Mouse (Mus musculus) heart, postnatal 10 days (tissue): Measurements from ENCODE around the gene Hrc. TPM values are rescaled to one million over a fixed set of nuclear protein-coding genes. Genes with fewer than 3 reads are reported as not detected.

Source experiments
- DNase-seq, 2 experiments: peaks; one replicate each; pipeline ENCODE4 v3.0.0; 2021
- intact Hi-C: fragments of 180-260 bp; cut with DNase I; formaldehyde crosslinking; loops from one replicate; pipeline ENCODE4 v1.15.1; 2025
- total RNA-seq, 2 experiments: library from RNA; stranded (reverse); gene quantifications; 2 replicates each; pipeline ENCODE4 v1.2.3; 2021

Hrc gene
- total RNA-seq: 100 to 1,000 TPM; 320 to 351 TPM

DNA sequence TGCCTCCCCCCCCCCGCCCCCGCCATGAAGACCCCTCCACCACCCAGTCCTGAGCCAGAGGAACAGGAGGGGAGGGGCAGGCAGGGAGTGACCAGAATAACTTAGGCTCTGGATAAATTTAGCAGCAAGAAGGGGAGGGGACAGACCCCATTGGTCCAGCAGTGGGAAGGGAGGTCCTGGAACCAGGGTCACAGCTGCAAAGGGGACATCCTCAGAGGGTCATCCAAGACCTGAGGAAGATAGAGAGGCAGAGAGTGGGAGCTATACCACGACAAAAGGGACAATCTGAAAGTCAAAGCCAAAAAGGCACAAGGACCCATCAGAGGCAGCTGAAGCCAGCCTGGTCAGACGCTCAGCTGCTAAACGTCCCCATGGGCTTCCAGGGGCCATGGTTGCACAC is at the start of gene Hrc:
Gene Hrc (plus strand): TSS at position 235 of the 400 bp plus-strand sequence.
- intact Hi-C loops: no loop called here
- peak; percentile 61 to 72 for DNase-seq

DNA sequence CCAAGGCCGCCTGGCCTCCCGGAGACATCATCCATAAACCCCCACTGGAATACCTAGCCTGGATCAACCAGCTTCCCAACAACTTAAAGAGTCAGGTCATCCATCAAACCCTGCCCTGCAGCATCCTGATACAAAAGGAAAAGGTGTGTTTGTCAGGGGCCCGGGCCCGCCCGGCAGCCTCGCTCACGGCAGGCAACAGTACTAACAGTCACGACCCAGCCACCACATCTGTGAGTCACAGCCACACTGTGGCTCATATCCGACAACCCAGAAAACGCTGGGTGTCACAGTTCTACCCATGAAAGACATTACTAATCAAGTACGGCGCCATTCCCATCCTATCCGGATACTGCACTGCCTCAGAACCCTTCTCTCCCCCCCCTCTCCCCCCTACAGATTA is 48.6 kb upstream of the Hrc start:
- intact Hi-C loops: no loop called here
- DNase-seq: no peak

DNA sequence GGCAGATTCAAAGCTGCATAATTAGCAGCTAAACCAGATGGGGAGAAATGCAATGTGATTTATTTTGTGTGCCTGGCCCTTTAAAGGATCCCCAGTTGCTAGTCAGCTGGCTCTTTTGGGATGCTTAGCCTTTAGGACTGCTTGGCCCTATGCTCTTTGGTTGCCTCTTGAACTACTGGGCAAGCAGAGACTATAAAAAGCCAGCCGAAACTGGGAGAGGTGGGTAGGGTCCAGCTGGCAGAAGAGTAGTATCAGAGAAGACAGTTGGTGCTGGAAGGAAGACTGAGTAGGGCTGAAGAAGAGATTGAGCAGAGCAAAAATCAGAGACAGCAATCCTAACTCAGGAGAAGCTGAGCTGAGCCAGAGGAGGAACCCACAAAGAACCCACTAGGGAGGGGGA is 38.5 kb upstream of the Hrc start:
- DNase-seq: no peak
- intact Hi-C loops: loop anchor here (5.0 kb wide), 2 partner anchors 49 to 214 kb away; no protein-coding TSS in a partner anchor

DNA sequence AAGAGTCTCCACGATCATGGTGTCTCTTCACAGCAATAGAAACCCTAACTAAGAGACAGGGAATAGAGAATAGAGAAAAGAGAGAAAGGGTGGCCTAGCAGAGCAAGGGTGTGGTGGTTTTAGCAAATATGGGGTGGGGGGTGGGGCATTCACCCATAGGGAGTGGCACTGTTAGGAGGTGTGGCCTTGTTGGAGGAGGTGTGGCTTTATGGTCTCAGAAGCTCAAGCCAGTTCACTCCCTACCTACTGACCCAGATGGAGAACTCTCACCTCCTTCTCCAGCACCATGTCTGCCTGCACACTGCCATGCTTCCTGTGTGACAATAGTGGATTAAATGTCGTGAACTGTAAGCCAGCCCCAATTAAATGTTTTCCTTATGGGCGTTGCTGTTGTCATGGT is 37.5 kb upstream of the Hrc start:
- DNase-seq: no peak
- intact Hi-C loops: loop anchor here (5.0 kb wide), 2 partner anchors 50 to 215 kb away; no protein-coding TSS in a partner anchor

DNA sequence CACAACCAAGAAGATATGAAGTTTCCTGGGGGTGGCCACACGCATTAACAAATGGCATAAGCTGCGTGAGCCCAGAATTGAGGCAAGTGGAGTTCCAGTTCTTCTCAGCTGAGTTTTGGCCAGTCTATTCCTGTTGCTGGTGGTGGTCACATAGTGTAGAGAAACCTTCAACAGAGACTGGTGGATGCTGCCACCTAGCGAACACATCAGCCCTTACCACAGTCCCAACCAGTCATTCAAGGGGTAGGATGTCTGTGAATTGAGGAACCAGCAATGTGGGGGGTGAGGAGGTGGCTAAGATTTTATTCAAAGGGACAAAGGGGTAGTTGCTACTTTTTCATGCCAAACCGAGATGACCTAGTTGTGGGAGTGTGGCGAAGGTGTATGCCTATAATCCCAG is 35.3 kb upstream of the Hrc start:
- intact Hi-C loops: loop anchor here (2.0 to 5.0 kb wide), 6 partner anchors 25 to 217 kb away; partner anchors contain the start of genes Slc17a7 and Snrnp70
- DNase-seq: peak; percentile 70 to 82

DNA sequence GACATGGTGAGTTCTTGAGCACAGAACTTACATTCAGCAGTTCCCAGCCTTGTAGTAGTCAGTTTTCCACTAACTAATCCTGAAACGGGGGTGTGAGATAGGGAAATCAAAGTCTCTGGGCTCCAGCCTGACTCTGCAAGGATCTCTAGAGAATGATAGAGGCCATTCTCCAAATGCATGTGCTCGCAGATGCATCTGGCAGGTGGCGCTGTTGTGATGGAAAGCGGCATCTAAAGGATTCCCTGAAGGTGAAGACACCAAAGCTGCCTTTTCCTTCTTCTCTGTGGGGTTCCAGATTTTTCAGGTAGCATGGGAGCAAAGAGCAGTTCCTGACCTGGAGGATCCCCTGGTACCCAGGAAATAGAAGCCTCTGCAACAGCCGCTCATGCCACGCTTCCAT is 34.8 kb upstream of the Hrc start:
- intact Hi-C loops: loop anchor here (2.0 to 5.0 kb wide), 2 partner anchors 95 to 147 kb away; partner anchors contain the start of gene Snrnp70
- peak; percentile 74 to 82 for DNase-seq

DNA sequence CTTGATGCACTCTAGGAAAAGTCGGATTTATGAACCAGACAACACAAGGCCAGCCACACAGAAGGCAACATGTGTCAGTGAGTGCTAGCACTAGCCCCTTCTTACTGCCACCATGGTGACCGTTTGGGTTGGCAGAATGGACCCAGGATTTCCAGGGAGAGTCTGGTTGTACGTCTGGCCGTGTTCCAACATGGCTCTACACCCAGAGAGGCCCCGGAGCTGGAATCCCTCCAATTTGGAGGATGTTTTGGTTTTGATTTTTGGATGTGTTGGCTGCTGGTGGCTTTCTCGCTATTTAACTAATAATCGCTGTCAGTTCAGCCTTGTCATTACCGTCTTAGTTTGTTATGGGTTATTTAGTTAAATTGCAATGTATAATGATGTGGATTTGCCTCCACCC is 32.5 kb upstream of the Hrc start:
- no peak for DNase-seq
- intact Hi-C loops: loop anchor here (5.0 kb wide), 1 partner anchor 145 kb away; no protein-coding TSS in a partner anchor

DNA sequence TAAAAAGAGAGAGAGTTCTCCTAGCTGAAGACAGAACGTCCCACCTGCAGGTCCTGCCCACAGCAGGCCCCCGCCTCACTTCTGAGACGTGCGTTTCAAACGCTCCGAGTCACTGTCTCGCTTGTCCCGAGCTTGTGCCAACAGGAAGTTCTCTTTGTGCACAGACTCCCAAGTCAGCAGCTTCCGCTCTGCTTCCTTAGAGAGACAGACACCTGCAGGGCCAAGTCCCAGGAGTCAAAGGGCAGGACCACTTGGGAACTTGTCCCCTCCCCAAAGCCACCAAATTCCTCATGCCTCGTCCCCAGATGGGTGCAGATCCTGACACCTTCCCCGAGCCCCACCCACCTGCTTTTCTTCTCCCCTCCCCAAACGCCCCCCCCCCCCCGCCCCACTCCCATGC is 30.2 kb upstream of the Hrc start:
- no peak for DNase-seq
- intact Hi-C loops: loop anchor here (5.0 kb wide), 1 partner anchor 142 kb away; no protein-coding TSS in a partner anchor

DNA sequence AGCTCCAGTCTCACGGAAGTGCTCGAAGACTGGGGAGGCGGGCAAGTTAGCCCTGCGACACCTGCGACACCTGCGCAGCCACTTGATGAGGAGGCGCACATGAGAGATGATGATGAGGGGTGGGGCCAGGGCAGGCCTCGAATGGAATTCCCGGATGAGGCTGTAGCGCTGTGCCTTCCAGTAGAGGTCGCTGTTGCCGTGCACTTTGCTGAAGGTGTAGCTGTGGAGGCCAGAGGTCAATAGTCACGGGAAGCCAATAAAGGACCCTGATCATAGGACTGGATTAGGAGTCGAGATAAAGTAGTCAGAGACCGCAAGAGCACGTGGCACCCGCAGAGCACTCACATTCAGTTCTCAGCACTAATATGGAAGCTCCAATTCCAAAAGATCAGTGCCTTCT is 29.8 kb upstream of the Hrc start:
- intact Hi-C loops: no loop called here
- DNase-seq: peak; percentile 38 to 79

DNA sequence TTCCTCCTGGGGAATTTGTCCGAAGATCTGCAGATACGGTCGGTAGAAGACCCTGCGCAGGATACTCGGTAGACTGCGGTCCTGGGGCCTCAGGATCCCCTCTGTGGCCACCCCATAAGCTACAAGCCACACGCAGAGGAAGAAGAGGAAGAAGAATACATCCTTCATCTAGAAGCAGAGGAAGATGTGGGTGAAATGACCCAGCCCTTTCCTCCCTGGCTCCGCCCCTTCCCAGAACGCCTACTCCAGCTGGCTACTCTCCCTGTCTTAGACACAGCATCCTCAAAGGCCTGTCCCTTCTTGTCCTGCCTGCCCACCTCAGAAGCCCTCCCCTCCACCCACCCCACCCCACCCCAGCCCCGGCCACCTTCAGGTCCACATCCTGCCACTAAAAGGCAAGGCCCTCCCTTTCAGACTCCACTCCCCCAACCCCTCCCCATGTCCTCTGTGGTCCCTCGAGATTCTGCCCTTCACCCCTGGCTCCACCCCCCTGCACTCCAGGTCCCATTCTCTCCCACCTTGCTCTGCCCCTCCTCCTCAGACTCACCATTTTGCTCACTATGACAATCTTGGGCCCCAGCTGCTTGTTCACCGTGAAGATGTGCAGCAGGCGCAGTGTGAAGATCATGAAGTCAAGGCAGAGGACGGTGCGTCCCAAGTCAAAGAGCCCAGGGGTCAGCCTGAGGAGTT is 26.4 kb upstream of the Hrc start:
- DNase-seq: no peak
- intact Hi-C loops: loop anchor here (2.0 kb wide), 1 partner anchor 32 kb away; no protein-coding TSS in a partner anchor

DNA sequence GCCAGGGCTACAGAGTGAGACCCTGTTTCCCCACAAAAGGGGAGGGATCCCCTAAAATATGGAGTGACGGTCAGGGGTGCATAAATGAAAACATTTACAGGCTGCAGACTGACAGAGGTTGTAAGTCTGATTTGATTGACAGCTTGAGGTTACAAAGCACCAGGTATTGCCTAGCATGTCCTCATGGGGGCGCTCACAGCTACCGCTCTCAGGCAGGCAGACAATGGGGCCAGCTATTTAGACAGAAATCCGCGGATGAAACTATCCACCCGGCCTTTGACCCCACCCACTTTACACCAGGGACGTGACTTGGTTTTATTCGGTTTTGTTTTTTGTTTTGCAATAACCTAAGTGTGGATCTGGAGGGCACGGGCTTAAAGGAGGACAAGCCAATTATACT is 25.6 kb upstream of the Hrc start:
- peak; percentile 51 to 75 for DNase-seq
- intact Hi-C loops: loop anchor here (2.0 kb wide), 1 partner anchor 31 kb away; no protein-coding TSS in a partner anchor

DNA sequence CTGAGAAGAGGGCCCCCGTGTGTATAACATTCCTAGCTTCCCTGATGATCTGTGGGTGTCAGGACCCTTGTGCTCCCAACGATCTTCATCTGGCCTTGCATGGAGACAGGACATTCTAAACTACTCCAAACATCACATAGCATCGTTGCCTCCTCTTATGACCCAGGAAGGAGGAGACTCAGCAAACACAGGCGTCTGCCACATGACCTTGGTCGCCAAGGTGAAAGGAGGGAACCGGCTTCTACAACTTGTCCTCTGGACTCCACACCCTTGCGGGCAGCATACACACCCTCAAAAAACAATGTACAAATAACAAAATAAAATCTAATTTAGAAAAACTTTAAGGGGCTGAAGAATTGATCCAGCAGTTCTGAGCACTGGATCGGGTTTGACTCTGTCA is 23.1 kb upstream of the Hrc start:
- intact Hi-C loops: no loop called here
- no peak for DNase-seq

DNA sequence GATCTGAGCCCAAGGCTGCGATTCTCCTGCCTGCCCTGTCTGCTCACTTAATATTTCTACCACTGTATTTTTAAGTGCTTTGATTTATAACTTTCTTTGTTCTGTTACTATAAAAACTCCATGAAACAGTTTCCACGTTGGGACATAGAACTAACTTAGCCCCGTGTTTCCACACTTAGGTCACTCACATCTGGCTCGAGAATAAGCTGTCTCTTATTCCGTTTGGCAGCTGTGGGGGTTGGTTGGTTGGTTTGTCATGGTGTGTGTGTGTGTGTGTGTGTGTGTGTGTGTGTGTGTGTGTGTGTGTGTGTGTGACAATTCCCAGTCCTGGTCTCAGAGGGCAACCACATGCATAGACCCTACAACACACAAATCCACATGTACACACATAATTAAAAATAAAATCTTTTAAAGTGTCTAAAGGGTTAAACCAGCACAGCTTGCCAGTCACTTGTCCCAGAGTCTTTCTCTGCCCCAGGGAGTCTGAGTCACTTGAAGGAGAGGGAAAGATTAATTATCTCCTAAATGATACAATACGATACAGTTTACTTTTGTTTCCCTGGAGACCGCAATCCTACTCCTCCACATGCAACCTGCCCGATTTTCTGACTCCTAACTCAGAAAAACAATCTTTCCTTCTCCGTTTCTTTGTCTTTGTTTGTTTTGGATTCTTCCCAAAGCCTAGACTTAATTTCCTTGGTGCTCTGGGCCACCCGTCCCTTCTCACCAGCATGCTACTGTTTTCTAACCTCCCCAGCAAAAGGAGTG is 22.2 kb upstream of the Hrc start:
- no peak for DNase-seq
- intact Hi-C loops: no loop called here

DNA sequence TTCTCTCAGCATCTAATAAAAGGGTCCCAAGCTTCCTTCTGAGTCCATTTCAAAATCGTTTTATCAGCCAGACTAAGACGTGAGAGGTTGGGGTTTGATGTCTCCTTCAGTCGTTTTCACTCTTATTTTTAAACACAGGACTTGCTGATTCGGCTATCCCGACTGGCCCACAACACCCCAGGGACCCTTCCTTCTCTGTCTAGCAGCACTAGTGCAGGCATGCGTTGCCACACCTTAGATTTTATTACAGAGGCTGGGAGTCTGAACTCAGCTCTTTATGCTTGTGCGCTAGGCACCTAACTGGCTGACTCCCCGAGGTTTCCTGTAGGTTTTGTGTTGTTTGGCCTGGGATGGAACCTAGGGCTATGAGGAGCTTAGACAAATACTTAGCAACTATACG is 21.6 kb upstream of the Hrc start:
- intact Hi-C loops: no loop called here
- DNase-seq: no peak

DNA sequence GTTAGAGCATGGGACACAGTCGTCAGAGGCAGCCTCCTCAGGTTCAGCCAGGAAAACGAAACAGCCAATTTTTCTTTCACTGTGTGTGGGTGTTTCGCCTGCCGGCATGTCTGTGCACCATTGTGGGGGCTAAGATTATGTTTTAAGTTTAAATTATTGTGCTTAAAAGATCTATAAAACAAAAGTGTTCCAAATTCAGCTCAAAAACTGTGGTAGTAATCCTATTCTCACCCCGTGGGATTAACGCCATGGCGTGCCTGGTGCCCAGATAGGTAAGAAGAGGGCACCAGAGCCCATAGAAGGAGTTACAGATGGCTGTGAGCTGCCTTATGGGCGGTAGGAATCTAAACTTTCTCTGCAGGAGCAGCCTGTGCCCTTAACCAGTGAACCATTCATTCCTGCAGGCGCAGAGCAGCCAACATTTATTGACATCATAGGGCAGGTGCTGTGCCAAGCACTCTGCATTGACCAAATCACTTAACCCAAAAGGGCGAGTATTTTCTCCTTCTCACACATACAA is 19.8 kb upstream of the Hrc start:
- no peak for DNase-seq
- intact Hi-C loops: no loop called here

DNA sequence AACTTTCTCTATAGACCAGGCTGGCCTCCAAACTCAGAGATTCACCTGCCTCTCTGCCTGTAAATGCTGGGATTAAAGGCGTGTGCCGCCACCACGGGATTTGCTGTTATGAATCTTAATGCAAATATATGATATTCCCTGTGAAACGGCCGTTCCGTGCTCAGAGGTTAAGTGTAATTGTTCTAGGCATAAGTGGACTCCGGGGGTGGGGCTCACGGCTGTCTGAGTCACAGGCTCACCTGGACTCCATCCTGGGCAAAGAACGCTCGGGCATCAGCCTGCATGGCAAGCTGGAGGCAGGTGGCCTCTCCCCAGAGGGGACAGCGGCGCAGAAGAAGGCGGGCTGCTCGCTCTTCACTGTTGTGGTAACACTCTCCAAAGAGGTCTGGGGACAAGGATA is 18.6 kb upstream of the Hrc start:
- no peak for DNase-seq
- intact Hi-C loops: no loop called here

DNA sequence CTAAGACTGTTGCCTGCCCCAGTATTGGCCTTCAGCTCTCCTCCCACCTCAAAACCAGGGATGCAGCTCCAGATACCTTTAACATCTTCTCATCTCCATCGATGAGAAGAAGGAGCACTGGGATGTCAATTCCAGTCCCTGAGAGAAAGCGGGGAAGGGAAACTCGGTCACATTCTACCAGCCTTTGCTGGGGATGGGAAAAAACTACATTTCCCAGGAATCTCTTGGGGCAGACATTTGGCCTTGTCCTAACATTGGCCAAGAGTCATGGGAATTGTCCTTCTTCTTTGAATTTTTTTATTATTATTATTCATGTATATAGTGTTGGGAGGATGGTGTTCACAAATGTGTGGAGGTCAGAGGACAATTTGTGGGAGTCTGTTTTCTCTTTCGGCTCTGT is 12.8 kb upstream of the Hrc start:
- DNase-seq: no peak

DNA sequence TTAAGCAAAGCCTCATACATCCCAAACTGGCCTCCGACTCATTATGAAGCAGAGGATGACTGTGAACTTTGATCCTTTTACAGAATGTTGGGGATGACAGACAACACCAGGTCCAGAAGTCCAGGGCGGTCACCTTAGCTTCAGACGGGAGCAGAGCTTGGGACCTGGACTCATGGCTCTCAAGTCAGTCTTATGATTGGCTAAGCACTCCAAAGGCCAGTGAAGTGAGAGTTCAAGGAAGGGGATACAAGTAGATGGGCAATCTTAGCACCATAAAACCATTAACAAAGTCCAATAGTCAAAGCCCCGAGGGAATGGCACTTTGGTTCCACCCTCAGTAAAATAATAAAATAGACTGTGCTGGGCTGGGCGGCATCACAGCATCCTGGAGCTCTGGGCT is 12.0 kb upstream of the Hrc start:
- intact Hi-C loops: no loop called here
- DNase-seq: no peak

More for the DNA sequence above, 12.8 kb upstream of the Hrc start:
- intact Hi-C loops: no loop called here

DNA sequence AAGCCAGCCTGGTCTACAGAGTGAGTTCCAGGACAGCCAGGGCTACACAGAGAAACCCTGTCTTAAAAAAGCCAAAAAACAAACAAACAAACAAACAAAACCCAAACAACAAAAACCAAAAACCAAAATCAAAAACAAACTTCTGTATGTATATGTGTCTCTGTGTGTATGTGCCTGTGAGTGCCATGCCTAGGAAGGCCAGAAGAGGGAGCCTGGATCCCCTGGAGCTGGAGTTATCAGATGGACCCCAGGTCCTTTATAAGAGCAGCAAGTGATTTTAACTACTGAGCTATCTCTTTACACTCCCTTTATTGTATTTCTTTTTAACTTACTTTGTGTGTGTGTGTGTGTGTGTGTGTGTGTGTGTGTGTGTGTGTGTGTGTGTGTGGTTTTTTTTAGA is 9.3 kb upstream of the Hrc start:
- intact Hi-C loops: no loop called here
- no peak for DNase-seq

DNA sequence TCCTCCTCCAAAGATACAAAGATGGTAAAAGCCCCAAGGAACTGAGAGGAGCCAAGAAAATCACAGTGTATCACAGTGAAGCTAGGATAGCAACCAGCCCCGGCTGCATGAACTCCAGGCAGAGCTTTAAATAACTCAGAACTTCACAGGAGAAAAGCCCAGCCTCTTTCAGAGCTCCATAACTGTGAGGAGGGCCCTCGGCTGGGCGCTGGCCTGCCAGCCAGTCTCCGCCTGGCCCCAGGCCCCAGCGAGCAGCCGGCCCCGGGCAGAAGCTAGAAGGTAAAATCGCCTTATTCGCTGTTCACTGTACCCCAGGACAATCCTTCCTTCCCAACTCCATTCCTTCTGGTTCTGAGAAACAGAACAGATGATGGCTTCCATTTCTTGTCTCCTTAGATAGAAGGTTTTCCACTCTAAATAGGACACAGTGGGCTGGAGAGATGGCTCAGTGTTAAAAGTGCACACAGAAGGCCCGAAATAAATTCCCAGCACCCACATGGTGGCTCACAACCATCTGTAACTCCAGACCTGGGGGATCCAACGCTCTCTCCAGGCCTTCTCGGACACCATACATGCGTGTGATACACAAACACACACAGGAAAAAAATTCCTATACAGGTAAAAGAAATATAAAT is 6.1 kb upstream of the Hrc start:
- DNase-seq: peak in 1 of 2 experiments; percentile 54
- intact Hi-C loops: no loop called here

DNA sequence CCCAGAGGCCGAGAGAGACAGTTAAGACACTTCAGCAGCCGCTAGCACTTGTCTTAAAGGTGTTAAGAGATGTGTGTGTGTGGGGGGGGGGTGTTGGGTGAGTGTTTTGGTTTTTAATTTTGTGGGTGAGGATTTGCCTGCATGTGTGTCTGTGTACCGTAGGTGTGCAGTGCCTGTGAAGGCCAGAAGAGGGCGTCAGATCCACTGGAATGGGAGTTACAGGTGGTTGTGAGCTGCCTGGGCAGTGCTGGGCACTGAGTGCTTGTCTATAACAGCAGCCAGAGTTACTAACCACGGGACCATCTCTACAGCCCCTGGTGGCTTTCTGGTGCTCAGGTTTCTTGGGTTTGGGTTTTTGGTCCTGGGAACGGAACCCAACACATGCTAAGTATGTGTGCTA is 3.6 kb upstream of the Hrc start:
- intact Hi-C loops: no loop called here
- DNase-seq: no peak
